In genomic region chr12:71768890-71769289, GRCm38 (mm10) we compare ENCODE assay signal across 8 mouse cellular contexts.
DNase-seq lines count a peak whose midpoint lies in the region; ATAC-seq lines count a peak whose summit lies in the region.

No protein-coding gene starts in this region.

- no peaks in the 10 kb centered on the region for H3K27me3 ChIP-seq in heart, embryonic 14.5 days (ENCODE audit: control insufficient read depth, insufficient read depth, low read length)
- no peaks in the 10 kb centered on the region for H3K27me3 ChIP-seq in hindbrain, embryonic 14.5 days (ENCODE audit: control insufficient read depth, insufficient read depth, low read length)
- no peaks in the 10 kb centered on the region for H3K27me3 ChIP-seq in midbrain, embryonic 11.5 days (ENCODE audit: control insufficient read depth, insufficient read depth, low read length)

- peak overlapping the region in 1 of 2 experiments; percentile 29; a peak in 3 of 4 replicates for H3K4me3 ChIP-seq in heart, embryonic 14.5 days (ENCODE audit: control insufficient read depth in 1 of 2, insufficient read depth in 1 of 2, low read depth in 1 of 2, low read length in 2 of 2)
- H3K4me3 ChIP-seq in brown adipose tissue, adult 24 weeks (ENCODE audit: insufficient read depth, low read depth, low read length), result peak overlapping the region; percentile 44; the same call in 1 of the 2 replicates
- H3K4me3 ChIP-seq in hindbrain, embryonic 14.5 days (replicated peaks; ENCODE audit: low read length), result no peak overlapping the region
- H3K4me3 ChIP-seq in midbrain, embryonic 11.5 days (ENCODE audit: low read depth, low read length), result no peak overlapping the region; the same call in 1 of the 2 replicates

- H3K4me1 ChIP-seq in heart, embryonic 14.5 days (ENCODE audit: control insufficient read depth in 2 of 2, insufficient read depth in 2 of 2, low read length in 2 of 2), result peaks cover 4 to 16% of the 10 kb centered on the region in 2 experiments; a peak in 2 of 4 replicates
- H3K4me1 ChIP-seq in brown adipose tissue, adult 24 weeks (ENCODE audit: control insufficient read depth, insufficient read depth, insufficient read length, low read length), result no peaks in the 10 kb centered on the region
- peaks cover 4% of the 10 kb centered on the region; the same call in 1 of the 2 replicates for H3K4me1 ChIP-seq in hindbrain, embryonic 14.5 days (replicated peaks; ENCODE audit: control insufficient read depth, insufficient read depth, low read length)
- 0 out of 2 replicates have a peak, but pooled peaks cover 2% of the 10 kb centered on the region for H3K4me1 ChIP-seq in midbrain, embryonic 11.5 days (ENCODE audit: control insufficient read depth, insufficient read depth, low read length)

- WGBS in heart, embryonic 14.5 days, result 38% methylated on average over 9 of the region's 9 CpGs
- 29% methylated on average over 9 of the region's 9 CpGs for WGBS in hindbrain, embryonic 14.5 days
- WGBS in midbrain, embryonic 11.5 days, result 39% methylated on average over 9 of the region's 9 CpGs

- peak overlapping the region; percentile 73 for H3K4me2 ChIP-seq in heart, embryonic 14.5 days (ENCODE audit: low read length)
- H3K4me2 ChIP-seq in hindbrain, embryonic 14.5 days (replicated peaks), result peak overlapping the region; percentile 40
- peak overlapping the region; percentile 41 for H3K4me2 ChIP-seq in midbrain, embryonic 11.5 days

- peaks cover 5% of the 10 kb centered on the region; the same call in 1 of the 2 replicates for H3K9me3 ChIP-seq in heart, embryonic 14.5 days (ENCODE audit: control insufficient read depth, low read length)
- H3K9me3 ChIP-seq in hindbrain, embryonic 14.5 days (ENCODE audit: control insufficient read depth, low read length), result no peaks in the 10 kb centered on the region
- H3K9me3 ChIP-seq in midbrain, embryonic 11.5 days (ENCODE audit: control insufficient read depth, low read length), result no peaks in the 10 kb centered on the region

- DNase-seq in heart, postnatal 36 days, result no peak
- DNase-seq in hindbrain, embryonic 14.5 days (ENCODE audit: low spot score), result no peak
- no peak for DNase-seq in midbrain, embryonic 11.5 days (ENCODE audit: low spot score, missing footprints)
- DNase-seq in urinary bladder, postnatal 36 days (ENCODE audit: low spot score in 2 of 2), result no peak
- DNase-seq in layer of hippocampus, adult 9-10 months (ENCODE audit: low spot score), result no peak
- DNase-seq in frontal cortex, postnatal 10 days (ENCODE audit: low spot score in 2 of 2), result no peak

- no peaks in the 10 kb centered on the region for H3K36me3 ChIP-seq in heart, embryonic 14.5 days (ENCODE audit: control insufficient read depth, insufficient read depth, low read length)
- no peaks in the 10 kb centered on the region for H3K36me3 ChIP-seq in hindbrain, embryonic 14.5 days (replicated peaks; ENCODE audit: control insufficient read depth, insufficient read depth)
- no peaks in the 10 kb centered on the region for H3K36me3 ChIP-seq in midbrain, embryonic 11.5 days (ENCODE audit: control insufficient read depth, insufficient read depth, low read length)

- ATAC-seq in heart, embryonic 14.5 days (ENCODE audit: insufficient number of reproducible peaks, insufficient read depth, low FRiP score, low read depth), result no peak
- ATAC-seq in hindbrain, embryonic 14.5 days (ENCODE audit: low FRiP score), result no peak
- ATAC-seq in midbrain, embryonic 11.5 days (ENCODE audit: low FRiP score), result 0 out of 2 replicates have a peak, but pooled peaks have one; percentile 30

- peak overlapping the region; percentile 69 for H3K9ac ChIP-seq in heart, embryonic 14.5 days (ENCODE audit: low read length)
- no peak overlapping the region for H3K9ac ChIP-seq in hindbrain, embryonic 14.5 days
- H3K9ac ChIP-seq in midbrain, embryonic 11.5 days (ENCODE audit: low read length), result no peak overlapping the region

- intact Hi-C loops in heart, postnatal 36 days (cut with DNase I), result loop anchor here (1.0 to 5.0 kb wide), 4 partner anchors 62 to 278 kb away; partner anchors contain the start of gene Daam1

- H3K27ac ChIP-seq in heart, embryonic 14.5 days (replicated peaks in 1 of 2; ENCODE audit: control insufficient read depth in 1 of 2, insufficient read depth in 1 of 2, low read depth in 2 of 2, low read length in 2 of 2), result 0 out of 4 replicates have a peak overlapping the region, but pooled peaks of 1 of the 2 experiments have one; percentile 25
- no peak overlapping the region for H3K27ac ChIP-seq in brown adipose tissue, adult 24 weeks (replicated peaks; ENCODE audit: low read depth, low read length)
- no peak overlapping the region for H3K27ac ChIP-seq in hindbrain, embryonic 14.5 days
- no peak overlapping the region for H3K27ac ChIP-seq in midbrain, embryonic 11.5 days (ENCODE audit: low read depth, low read length)
